Mouse (Mus musculus) layer of hippocampus, adult 2 months (tissue): ENCODE data around the gene Gns. TPM values are rescaled to one million over a fixed set of nuclear protein-coding genes. Genes with fewer than 3 reads are reported as not detected.
A peak's percentile ranks its signal among the peaks of the same experiment; 100 is the strongest.

Source experiments
- DNase-seq, 2 experiments: peaks; one replicate each; pipeline ENCODE4 v3.0.0; 2022; ENCODE audit warnings: low spot score in 2 of 2
- H3K27ac ChIP-seq: fragments of 200-600 bp; 2 replicates; pipeline ENCODE4 v1.8.1; 2022
- H3K4me3 ChIP-seq: fragments of 200-600 bp; 2 replicates; pipeline ENCODE4 v1.8.1; 2022; ENCODE audit warnings: mild to moderate bottlenecking
- CTCF ChIP-seq: fragments of 200-600 bp; conservative IDR thresholded peaks from 2 replicates; pipeline ENCODE4 v1.8.1; 2022; ENCODE audit warnings: antibody characterized with exemption, mild to moderate bottlenecking, moderate library complexity
- total RNA-seq, 2 experiments: library from RNA; stranded (reverse); gene quantifications; 2 replicates each; pipeline ENCODE4 v1.2.3; 2021

Gene Gns
- total RNA-seq, 2 experiments from 2014 or later: 78.8 to 83.5 TPM

GRCm38 (mm10) chr10:121394270-121394669 is 29.4 kb downstream of the Gns start:
- no peak for TF ChIP-seq CTCF
- no peak for DNase-seq
- no peak overlapping the region for H3K4me3 ChIP-seq
- H3K27ac ChIP-seq: no peak overlapping the region

GRCm38 (mm10) chr10:121394789-121395325 is 30.0 kb downstream of the Gns start:
- H3K4me3 ChIP-seq: no peak overlapping the region
- H3K27ac ChIP-seq: no peak overlapping the region
- no peak for TF ChIP-seq CTCF
- DNase-seq: no peak

- no peak for TF ChIP-seq CTCF
- no peak for DNase-seq
- Histone ChIP-seq H3K4me3 (no peak overlapping the region), H3K27ac (no peak overlapping the region)
Measured at GRCm38 (mm10) chr10:121395542-121396176, 30.8 kb downstream of the Gns start.

GRCm38 (mm10) chr10:121398599-121398998 is 33.7 kb downstream of the Gns start:
- TF ChIP-seq CTCF: no peak
- Histone ChIP-seq H3K4me3 (no peak overlapping the region), H3K27ac (no peak overlapping the region)
- no peak for DNase-seq

- Histone ChIP-seq H3K4me3 (no peak overlapping the region), H3K27ac (no peak overlapping the region)
- TF ChIP-seq CTCF: no peak
- DNase-seq: no peak
Measured at GRCm38 (mm10) chr10:121401005-121401404, 36.1 kb downstream of the Gns start.

- DNase-seq: no peak
- no peak for TF ChIP-seq CTCF
Measured at GRCm38 (mm10) chr10:121403104-121403503, 38.2 kb downstream of the Gns start.

GRCm38 (mm10) chr10:121403946-121404345 is 39.1 kb downstream of the Gns start:
- Histone ChIP-seq H3K27ac (no peak overlapping the region), H3K4me3 (no peak overlapping the region)
- no peak for DNase-seq
- no peak for TF ChIP-seq CTCF

More at GRCm38 (mm10) chr10:121403104-121403503, 38.2 kb downstream of the Gns start:
- Histone ChIP-seq H3K4me3 (no peak overlapping the region), H3K27ac (no peak overlapping the region)

GRCm38 (mm10) chr10:121409717-121410116 is 44.8 kb downstream of the Gns start:
- peak in 1 of 2 experiments; percentile 44 for DNase-seq
- H3K4me3 ChIP-seq: no peak overlapping the region
- no peak overlapping the region for H3K27ac ChIP-seq
- peak; percentile 94 for TF ChIP-seq CTCF

- no peak for TF ChIP-seq CTCF
Measured at GRCm38 (mm10) chr10:121411721-121412455, 47.0 kb downstream of the Gns start.

GRCm38 (mm10) chr10:121412824-121413223 is 47.9 kb downstream of the Gns start:
- Histone ChIP-seq H3K4me3 (no peak overlapping the region), H3K27ac (no peak overlapping the region)
- TF ChIP-seq CTCF: no peak
- DNase-seq: no peak

More at GRCm38 (mm10) chr10:121411721-121412455, 47.0 kb downstream of the Gns start:
- no peak for DNase-seq
- H3K4me3 ChIP-seq: no peak overlapping the region
- no peak overlapping the region for H3K27ac ChIP-seq

GRCm38 (mm10) chr10:121414127-121414526 is 49.2 kb downstream of the Gns start:
- TF ChIP-seq CTCF: no peak
- DNase-seq: no peak
- Histone ChIP-seq H3K27ac (no peak overlapping the region), H3K4me3 (no peak overlapping the region)

GRCm38 (mm10) chr10:121418835-121419234 is 53.9 kb downstream of the Gns start:
- DNase-seq: no peak
- TF ChIP-seq CTCF: no peak
- no peak overlapping the region for H3K4me3 ChIP-seq
- no peak overlapping the region for H3K27ac ChIP-seq

GRCm38 (mm10) chr10:121419640-121420470 is 55.0 kb downstream of the Gns start:
- 0 out of 2 replicates have a peak, but pooled peaks have one; percentile 21 for TF ChIP-seq CTCF
- DNase-seq: no peak
- H3K27ac ChIP-seq: peak overlapping the region; percentile 14; the same call in 1 of the 2 replicates
- H3K4me3 ChIP-seq: no peak overlapping the region
